Mouse (Mus musculus): ENCODE data around the gene Adgrv1. TPM values are rescaled to one million over a fixed set of nuclear protein-coding genes. Genes with fewer than 3 reads are reported as not detected.
A peak's percentile ranks its signal among the peaks of the same experiment; 100 is the strongest.

Adgrv1 gene
- polyA plus RNA-seq, 1 experiment from 2014 or later: 1.4 TPM

- 70% methylated on average over 15 of the region's 15 CpGs for WGBS
- H3K36me3 ChIP-seq (ENCODE audit: control insufficient read depth, insufficient read depth, low read length): no peaks in the 10 kb centered on the region
- TF ChIP-seq CTCF (IDR thresholded peaks at IDR 0.05; ENCODE audit: low read depth): peak; percentile 80
- TF ChIP-seq EP300 (optimal IDR thresholded peaks at IDR 0.05): no peak
- no peak overlapping the region for H3K27ac ChIP-seq (replicated peaks)
- no peaks in the 10 kb centered on the region for H3K4me1 ChIP-seq (replicated peaks; ENCODE audit: control insufficient read depth, insufficient read depth)
- DNase-seq (ENCODE audit: low spot score): peak; percentile 58
- H3K4me3 ChIP-seq (ENCODE audit: low read depth, low read length): no peak overlapping the region
- no peak overlapping the region for H3K9ac ChIP-seq (ENCODE audit: low read length)
- no peak overlapping the region for H3K4me2 ChIP-seq (replicated peaks; ENCODE audit: low read depth)
- ATAC-seq (ENCODE audit: low FRiP score, low TSS enrichment): no peak
- H3K9me3 ChIP-seq (ENCODE audit: control insufficient read depth, low read length): no peaks in the 10 kb centered on the region
- H3K27me3 ChIP-seq (ENCODE audit: control insufficient read depth, insufficient read depth, low read length): no peaks in the 10 kb centered on the region
Measured at GRCm38 (mm10) chr13:81426896-81427755, 205.8 kb downstream of the Adgrv1 start.

GRCm38 (mm10) chr13:81425111-81425510 lies 207.8 kb downstream of the Adgrv1 start:
- 65% methylated on average over 6 of the region's 6 CpGs for WGBS
- H3K4me3 ChIP-seq (ENCODE audit: low read depth, low read length): no peak overlapping the region
- no peak for TF ChIP-seq EP300 (optimal IDR thresholded peaks at IDR 0.05)
- TF ChIP-seq CTCF (IDR thresholded peaks at IDR 0.05; ENCODE audit: low read depth): no peak
- no peaks in the 10 kb centered on the region for H3K36me3 ChIP-seq (ENCODE audit: control insufficient read depth, insufficient read depth, low read length)
- H3K9me3 ChIP-seq (ENCODE audit: control insufficient read depth, low read length): no peaks in the 10 kb centered on the region
- DNase-seq (ENCODE audit: low spot score) (no peak), ATAC-seq (ENCODE audit: low FRiP score, low TSS enrichment) (no peak)
- H3K27me3 ChIP-seq (ENCODE audit: control insufficient read depth, insufficient read depth, low read length): no peaks in the 10 kb centered on the region
- H3K4me1 ChIP-seq (replicated peaks; ENCODE audit: control insufficient read depth, insufficient read depth): no peaks in the 10 kb centered on the region
- no peak overlapping the region for H3K27ac ChIP-seq (replicated peaks)
- no peak overlapping the region for H3K4me2 ChIP-seq (replicated peaks; ENCODE audit: low read depth)
- no peak overlapping the region for H3K9ac ChIP-seq (ENCODE audit: low read length)

GRCm38 (mm10) chr13:81424002-81424401 lies 209.0 kb downstream of the Adgrv1 start:
- Histone ChIP-seq H3K36me3 (ENCODE audit: control insufficient read depth, insufficient read depth, low read length) (no peaks in the 10 kb centered on the region), H3K4me1 (replicated peaks; ENCODE audit: control insufficient read depth, insufficient read depth) (no peaks in the 10 kb centered on the region), H3K27ac (replicated peaks) (no peak overlapping the region), H3K9me3 (ENCODE audit: control insufficient read depth, low read length) (no peaks in the 10 kb centered on the region), H3K9ac (ENCODE audit: low read length) (no peak overlapping the region), H3K27me3 (ENCODE audit: control insufficient read depth, insufficient read depth, low read length) (no peaks in the 10 kb centered on the region), H3K4me2 (replicated peaks; ENCODE audit: low read depth) (no peak overlapping the region), H3K4me3 (ENCODE audit: low read depth, low read length) (no peak overlapping the region)
- no peak for DNase-seq (ENCODE audit: low spot score)
- TF ChIP-seq CTCF (IDR thresholded peaks at IDR 0.05; ENCODE audit: low read depth): no peak
- TF ChIP-seq EP300 (optimal IDR thresholded peaks at IDR 0.05): no peak
- ATAC-seq (ENCODE audit: low FRiP score, low TSS enrichment): no peak
- 69% methylated on average over 4 of the region's 4 CpGs for WGBS

- ATAC-seq (ENCODE audit: low FRiP score, low TSS enrichment) (no peak), DNase-seq (ENCODE audit: low spot score) (no peak)
- H3K4me3 ChIP-seq (ENCODE audit: low read depth, low read length): no peak overlapping the region
- no peaks in the 10 kb centered on the region for H3K27me3 ChIP-seq (ENCODE audit: control insufficient read depth, insufficient read depth, low read length)
- H3K27ac ChIP-seq (replicated peaks): no peak overlapping the region
- H3K9me3 ChIP-seq (ENCODE audit: control insufficient read depth, low read length): no peaks in the 10 kb centered on the region
- H3K9ac ChIP-seq (ENCODE audit: low read length): no peak overlapping the region
- H3K36me3 ChIP-seq (ENCODE audit: control insufficient read depth, insufficient read depth, low read length): no peaks in the 10 kb centered on the region
- no peak overlapping the region for H3K4me2 ChIP-seq (replicated peaks; ENCODE audit: low read depth)
- no peak for TF ChIP-seq CTCF (IDR thresholded peaks at IDR 0.05; ENCODE audit: low read depth)
- TF ChIP-seq EP300 (optimal IDR thresholded peaks at IDR 0.05): no peak
- no peaks in the 10 kb centered on the region for H3K4me1 ChIP-seq (replicated peaks; ENCODE audit: control insufficient read depth, insufficient read depth)
- 72% methylated on average over 1 of the region's 1 CpGs for WGBS
Measured at GRCm38 (mm10) chr13:81407881-81408460, 225.0 kb downstream of the Adgrv1 start.

GRCm38 (mm10) chr13:81402826-81403225 lies 230.1 kb downstream of the Adgrv1 start:
- H3K36me3 ChIP-seq (ENCODE audit: control insufficient read depth, insufficient read depth, low read length): no peaks in the 10 kb centered on the region
- no peak overlapping the region for H3K4me2 ChIP-seq (replicated peaks; ENCODE audit: low read depth)
- DNase-seq (ENCODE audit: low spot score) (no peak), ATAC-seq (ENCODE audit: low FRiP score, low TSS enrichment) (no peak)
- WGBS: 85% methylated on average over 3 of the region's 3 CpGs
- no peak overlapping the region for H3K27ac ChIP-seq (replicated peaks)
- TF ChIP-seq EP300 (optimal IDR thresholded peaks at IDR 0.05) (no peak), CTCF (IDR thresholded peaks at IDR 0.05; ENCODE audit: low read depth) (no peak)
- H3K9ac ChIP-seq (ENCODE audit: low read length): no peak overlapping the region
- H3K4me3 ChIP-seq (ENCODE audit: low read depth, low read length): no peak overlapping the region
- no peaks in the 10 kb centered on the region for H3K27me3 ChIP-seq (ENCODE audit: control insufficient read depth, insufficient read depth, low read length)
- H3K9me3 ChIP-seq (ENCODE audit: control insufficient read depth, low read length): no peaks in the 10 kb centered on the region
- no peaks in the 10 kb centered on the region for H3K4me1 ChIP-seq (replicated peaks; ENCODE audit: control insufficient read depth, insufficient read depth)

- 50% methylated on average over 2 of the region's 2 CpGs for WGBS
- H3K4me2 ChIP-seq (replicated peaks; ENCODE audit: low read depth): no peak overlapping the region
- H3K27ac ChIP-seq (replicated peaks): no peak overlapping the region
- no peak for ATAC-seq (ENCODE audit: low FRiP score, low TSS enrichment)
- no peaks in the 10 kb centered on the region for H3K9me3 ChIP-seq (ENCODE audit: control insufficient read depth, low read length)
- H3K9ac ChIP-seq (ENCODE audit: low read length): no peak overlapping the region
- H3K4me3 ChIP-seq (ENCODE audit: low read depth, low read length): no peak overlapping the region
- H3K27me3 ChIP-seq (ENCODE audit: control insufficient read depth, insufficient read depth, low read length): no peaks in the 10 kb centered on the region
- no peak for DNase-seq (ENCODE audit: low spot score)
- H3K36me3 ChIP-seq (ENCODE audit: control insufficient read depth, insufficient read depth, low read length): no peaks in the 10 kb centered on the region
- H3K4me1 ChIP-seq (replicated peaks; ENCODE audit: control insufficient read depth, insufficient read depth): no peaks in the 10 kb centered on the region
- TF ChIP-seq CTCF (IDR thresholded peaks at IDR 0.05; ENCODE audit: low read depth) (no peak), EP300 (optimal IDR thresholded peaks at IDR 0.05) (no peak)
Measured at GRCm38 (mm10) chr13:81402191-81402590, 230.8 kb downstream of the Adgrv1 start.

Data from stomach, postnatal 0 days (tissue).